Mouse (Mus musculus) embryonic facial prominence, embryonic 14.5 days (tissue): ENCODE results near the gene Trp53rkb. TPM values are rescaled to one million over a fixed set of nuclear protein-coding genes. Genes with fewer than 3 reads are reported as not detected.

Experiments
- ATAC-seq: fragments of 200-750 bp; cut with Nextera tagmentation; 2 replicates; pipeline ENCODE4 v1.8.0; 2017; ENCODE audit warnings: low read depth, moderate number of reproducible peaks, moderate TSS enrichment
- DNase-seq: peaks from one replicate; pipeline ENCODE4 v3.0.0-alpha.2; 2015; ENCODE audit warnings: low spot score
- H3K27ac ChIP-seq: fragments of 300-500 bp; sonication (generic); replicated peaks from 2 replicates; pipeline ENCODE4 v1.5.1; 2014; ENCODE audit warnings: low read depth, mild to moderate bottlenecking, low read length, moderate library complexity
- H3K27me3 ChIP-seq: fragments of 300-500 bp; sonication (generic); replicated peaks from 2 replicates; pipeline ENCODE4 v1.6.1; 2014; ENCODE audit warnings: low read length; ENCODE audit not compliant: control insufficient read depth, insufficient read depth
- H3K36me3 ChIP-seq: fragments of 300-500 bp; sonication (generic); 2 replicates; pipeline ENCODE4 v1.6.1; 2014; ENCODE audit warnings: low read length, mixed read lengths; ENCODE audit not compliant: control insufficient read depth, insufficient read depth
- H3K4me1 ChIP-seq: fragments of 300-500 bp; sonication (generic); 2 replicates; pipeline ENCODE4 v1.6.1; 2014; ENCODE audit warnings: antibody characterized with exemption, low read length; ENCODE audit not compliant: control insufficient read depth, insufficient read depth
- H3K4me2 ChIP-seq: fragments of 300-500 bp; sonication (generic); 2 replicates; pipeline ENCODE4 v1.6.1; 2014; ENCODE audit warnings: low read depth, mild to moderate bottlenecking, low read length, moderate library complexity, mixed read lengths
- H3K4me3 ChIP-seq: fragments of 300-500 bp; sonication (generic); 2 replicates; pipeline ENCODE4 v1.5.1; 2014; ENCODE audit warnings: low read depth, mild to moderate bottlenecking, low read length
- H3K9ac ChIP-seq: fragments of 300-500 bp; sonication (generic); 2 replicates; pipeline ENCODE4 v1.6.1; 2014; ENCODE audit warnings: low read depth, mild to moderate bottlenecking, low read length, moderate library complexity, mixed read lengths
- H3K9me3 ChIP-seq: fragments of 300-500 bp; sonication (generic); 2 replicates; pipeline ENCODE4 v1.6.1; 2016; ENCODE audit warnings: low read length; ENCODE audit not compliant: control insufficient read depth
- WGBS: fragments of 180-500 bp; shearing (Covaris S2); extraction: QIAGEN DNeasy Blood & Tissue Kit; methylation state at CpG from one replicate; pipeline ENCODE4 v1.1.7; 2014; 5-methylcytosine and 5-hydroxymethylcytosine counted together
- polyA plus RNA-seq: library from polyadenylated mRNA; unstranded; fragments of >200 nt; fragmentation: Nextera tagmentation; extraction: Ambion mirVana; gene quantifications from 2 replicates; pipeline ENCODE4 v1.2.1, GENCODE M21; 2014

Trp53rkb gene
- polyA plus RNA-seq, 1 experiment from 2014 or later: 6.7 TPM

DNA sequence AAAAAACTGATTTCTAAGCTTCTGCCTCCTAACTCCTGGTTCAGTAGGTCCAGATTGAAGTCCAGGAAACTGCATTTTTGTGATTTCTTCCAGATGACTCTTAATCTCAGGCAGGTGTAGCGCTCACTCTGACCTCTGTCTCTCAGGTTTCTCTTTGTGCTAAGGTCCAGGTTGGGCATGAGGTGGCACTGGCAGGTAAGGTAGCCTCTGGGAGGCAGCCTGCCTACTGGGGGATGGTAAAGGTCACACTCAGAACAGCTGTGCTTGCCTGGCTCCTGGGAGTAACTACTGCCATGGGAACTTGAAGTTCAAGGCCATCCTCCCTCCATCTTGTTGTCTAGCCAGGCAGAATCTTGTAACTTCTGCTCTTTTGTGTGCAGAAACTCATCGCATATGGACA is 41.8 kb downstream of the Trp53rkb start:
- Histone ChIP-seq H3K4me3 (no peak overlapping the region), H3K27me3 (no peaks in the 10 kb centered on the region), H3K4me1 (no peaks in the 10 kb centered on the region), H3K4me2 (no peak overlapping the region), H3K27ac (no peak overlapping the region), H3K9ac (no peak overlapping the region), H3K9me3 (no peaks in the 10 kb centered on the region), H3K36me3 (peaks cover 20% of the 10 kb centered on the region; the same call in 1 of the 2 replicates)
- DNase-seq (no peak), ATAC-seq (no peak)
- 83% methylated on average over 2 of the region's 2 CpGs for WGBS

DNA sequence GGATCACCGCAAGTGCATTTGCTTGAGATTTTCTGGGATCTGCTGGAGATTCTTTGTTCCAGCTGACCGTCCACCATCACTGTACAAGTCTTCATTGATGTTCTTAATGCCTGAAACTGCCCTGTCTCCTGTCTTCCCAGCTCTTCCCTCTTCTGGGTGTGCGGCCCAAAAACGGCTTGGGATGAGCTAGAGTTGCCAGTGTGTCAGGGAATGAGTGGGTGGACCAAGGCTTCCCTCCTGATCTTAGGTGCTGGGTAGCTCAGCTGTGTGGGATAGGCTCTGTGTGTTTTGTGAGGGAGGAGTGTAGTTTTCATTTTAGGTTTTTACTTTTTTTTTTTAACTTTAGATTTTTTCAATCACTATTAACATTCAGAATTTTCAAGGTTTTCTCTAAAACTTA is 42.5 kb downstream of the Trp53rkb start:
- Histone ChIP-seq H3K27me3 (no peaks in the 10 kb centered on the region), H3K4me3 (no peak overlapping the region), H3K36me3 (peaks cover 20% of the 10 kb centered on the region; the same call in 1 of the 2 replicates), H3K9ac (no peak overlapping the region), H3K4me1 (no peaks in the 10 kb centered on the region), H3K4me2 (no peak overlapping the region), H3K27ac (no peak overlapping the region), H3K9me3 (no peaks in the 10 kb centered on the region)
- DNase-seq: no peak
- ATAC-seq: no peak
- 90% methylated on average over 4 of the region's 4 CpGs for WGBS

DNA sequence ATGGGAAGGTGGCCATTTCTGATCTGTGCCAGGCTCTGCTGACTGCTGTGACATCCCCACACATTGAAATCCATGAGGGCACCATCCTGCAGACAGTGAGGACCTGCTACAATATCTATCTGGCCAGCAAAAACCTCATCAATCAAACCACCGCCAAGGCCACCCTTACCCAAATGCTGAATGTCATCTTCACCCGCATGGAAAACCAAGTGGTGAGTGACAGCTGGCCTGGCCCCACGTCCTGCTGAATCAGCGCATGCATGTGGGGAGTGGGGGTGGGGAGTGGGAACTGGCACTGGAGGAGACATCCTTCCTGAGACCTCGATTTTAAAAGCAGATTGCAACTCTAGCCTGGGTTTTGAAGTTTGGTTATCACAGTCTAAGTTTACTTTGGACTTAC is 43.2 kb downstream of the Trp53rkb start:
- Histone ChIP-seq H3K9me3 (no peaks in the 10 kb centered on the region), H3K27ac (no peak overlapping the region), H3K4me3 (no peak overlapping the region), H3K36me3 (peaks cover 24% of the 10 kb centered on the region; the same call in 1 of the 2 replicates), H3K9ac (no peak overlapping the region), H3K4me2 (no peak overlapping the region), H3K27me3 (no peaks in the 10 kb centered on the region), H3K4me1 (no peaks in the 10 kb centered on the region)
- ATAC-seq: no peak
- WGBS: 74% methylated on average over 5 of the region's 5 CpGs
- no peak for DNase-seq

DNA sequence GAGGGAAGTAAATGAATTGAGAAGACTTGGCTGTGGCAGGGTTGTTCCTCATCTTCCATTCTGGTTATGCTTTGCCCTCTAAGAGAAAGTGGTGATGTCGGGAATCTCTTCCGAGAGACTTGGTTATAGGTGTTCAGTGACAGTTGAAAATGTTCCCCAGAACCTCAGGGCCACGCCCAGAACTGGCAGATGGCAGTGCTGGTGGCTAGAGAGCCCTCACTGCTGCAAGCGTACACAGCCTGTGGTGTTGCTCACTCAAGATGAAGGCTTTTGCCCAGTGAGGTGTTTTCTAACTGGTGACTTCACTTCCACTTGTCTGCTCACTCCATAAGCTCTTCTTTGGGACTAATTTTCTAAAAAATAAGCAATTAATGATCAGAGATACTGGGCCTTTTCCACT is 49.5 kb downstream of the Trp53rkb start:
- ATAC-seq: no peak
- no peak for DNase-seq
- Histone ChIP-seq H3K27me3 (no peaks in the 10 kb centered on the region), H3K27ac (no peak overlapping the region), H3K4me3 (no peak overlapping the region), H3K9me3 (no peaks in the 10 kb centered on the region), H3K9ac (no peak overlapping the region), H3K36me3 (peaks cover 42% of the 10 kb centered on the region), H3K4me2 (no peak overlapping the region), H3K4me1 (no peaks in the 10 kb centered on the region)
- WGBS: 85% methylated on average over 4 of the region's 4 CpGs

Other genes with a start within 250 kb of the Trp53rkb start
- 22.7 and 26.6 TPM in 2 replicates for gene Prex1, start 78.7 kb upstream of the Trp53rkb start, polyA plus RNA-seq
- gene Arfgef2, start 13.1 kb downstream of the Trp53rkb start, polyA plus RNA-seq: 7.1 and 7.2 TPM in 2 replicates
- 113 and 118 TPM in 2 replicates for gene Cse1l, start 113.5 kb downstream of the Trp53rkb start, polyA plus RNA-seq
- gene Stau1, start 203.8 kb downstream of the Trp53rkb start, polyA plus RNA-seq: 74.7 and 79.3 TPM in 2 replicates
- 31.2 and 34.8 TPM in 2 replicates for gene Ddx27, start 222.7 kb downstream of the Trp53rkb start, polyA plus RNA-seq